Mouse (Mus musculus) left cerebral cortex, adult 8-10 months (tissue): ENCODE results near the gene Gng12. TPM values are rescaled to one million over a fixed set of nuclear protein-coding genes. Genes with fewer than 3 reads are reported as not detected.
"Not testable (repeated sequence)": the region's sequence is repeated elsewhere in the genome, so short reads cannot be mapped to it uniquely, and the experiment has no call there.

Experiments used
- DNase-seq, 2 experiments: peaks; one replicate each; pipeline ENCODE4 v3.0.0; 2022; ENCODE audit warnings: low spot score in 2 of 2
- total RNA-seq, 4 experiments: library from RNA; stranded (reverse); gene quantifications; 2 replicates each; pipeline ENCODE4 v1.2.4; 2022

Gene Gng12
- total RNA-seq, 4 experiments from 2014 or later = 57.5 to 66.2 (median 59.2) TPM

DNA sequence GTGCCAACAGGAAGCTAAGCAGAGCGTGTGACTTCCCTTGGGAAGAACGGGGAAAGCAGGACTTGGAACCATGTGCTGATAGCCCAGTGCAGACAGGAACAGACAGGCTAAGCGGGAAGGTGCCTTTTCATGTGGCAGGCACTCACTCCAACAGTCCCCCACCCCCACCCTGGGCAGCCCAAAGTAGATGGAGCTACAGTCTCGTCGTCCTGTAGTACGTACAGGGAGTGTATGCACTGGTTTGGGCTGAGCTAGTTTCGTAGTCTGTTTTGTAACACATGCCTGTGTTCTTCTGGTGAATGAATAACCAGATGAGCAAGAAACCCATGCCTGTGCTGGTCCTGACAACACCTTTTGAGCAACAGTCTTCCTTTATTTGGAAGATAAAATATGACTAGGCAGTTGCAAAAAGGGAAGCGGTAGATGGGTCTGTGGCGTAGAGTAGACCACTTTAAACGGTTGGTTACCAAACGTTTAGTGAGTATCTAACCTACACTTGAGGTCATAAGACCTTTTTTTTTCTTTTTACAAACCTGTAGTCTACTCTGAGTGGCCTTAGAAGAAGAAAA, 57.8 kb downstream of the Gng12 start:
- DNase-seq = no peak

- no peak for DNase-seq
These were observed 59.0 kb downstream of the Gng12 start for GRCm38 (mm10) chr6:66955089-66955657.

DNA sequence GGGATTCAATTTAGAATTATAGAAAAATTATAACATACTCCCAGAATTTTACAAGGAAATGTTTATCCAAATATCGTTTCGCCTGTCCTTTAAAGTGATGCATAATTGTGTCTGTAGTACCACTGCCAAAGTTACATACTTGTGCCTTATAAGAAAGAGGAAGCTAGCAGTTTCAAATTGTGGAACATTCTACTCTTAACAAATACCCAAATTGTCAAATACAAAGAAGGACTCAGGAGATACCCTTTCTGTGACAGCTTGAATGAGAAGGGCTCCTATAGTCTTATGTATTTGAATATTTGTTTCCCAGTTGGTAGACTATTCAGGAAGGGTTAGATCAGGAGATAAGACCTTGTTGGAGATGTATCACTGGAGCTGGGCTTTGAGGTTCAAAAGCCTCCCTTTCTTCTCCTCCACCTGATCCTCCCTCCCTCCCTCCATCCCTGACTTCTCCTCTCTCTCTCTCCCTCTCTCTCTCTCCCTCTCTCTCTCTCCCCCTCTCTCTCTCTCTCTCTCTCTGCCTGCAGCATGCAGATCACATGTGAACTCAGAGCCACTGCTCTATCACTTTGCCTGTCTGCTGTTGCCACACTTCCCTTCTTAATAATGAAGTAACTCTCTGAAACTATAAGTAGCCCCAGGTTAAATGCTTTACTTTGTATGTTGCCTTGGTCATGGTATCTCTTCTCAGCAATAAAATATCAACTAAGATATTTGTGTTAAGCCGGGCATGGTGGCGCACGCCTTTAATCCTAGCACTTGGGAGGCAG, 62.5 kb downstream of the Gng12 start:
- DNase-seq = no peak

GRCm38 (mm10) chr6:66962582-66963043, 66.4 kb downstream of the Gng12 start:
- peak in 1 of 2 experiments; percentile 22 for DNase-seq

DNA sequence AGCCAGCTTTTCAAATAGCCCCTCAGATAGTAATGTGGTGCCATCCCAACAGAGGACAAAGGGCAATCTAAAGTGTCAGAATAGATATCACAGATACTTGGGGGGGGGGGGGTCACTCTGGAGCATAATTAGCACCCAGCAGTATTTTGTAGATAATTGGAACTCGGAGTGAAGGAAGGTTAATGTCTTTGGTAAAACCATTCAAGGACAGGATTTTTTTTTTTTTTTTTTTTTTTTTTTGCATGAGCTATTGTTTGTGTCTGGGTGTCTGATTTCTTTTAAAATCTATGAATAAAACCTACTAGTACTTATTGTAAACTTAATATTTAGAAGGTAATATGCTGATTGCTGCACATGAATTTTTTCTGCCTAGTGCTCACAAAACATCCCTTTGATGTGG, 66.9 kb downstream of the Gng12 start:
- DNase-seq = no peak

GRCm38 (mm10) chr6:66963651-66964050, 67.5 kb downstream of the Gng12 start:
- not testable (repeated sequence) for DNase-seq

DNA sequence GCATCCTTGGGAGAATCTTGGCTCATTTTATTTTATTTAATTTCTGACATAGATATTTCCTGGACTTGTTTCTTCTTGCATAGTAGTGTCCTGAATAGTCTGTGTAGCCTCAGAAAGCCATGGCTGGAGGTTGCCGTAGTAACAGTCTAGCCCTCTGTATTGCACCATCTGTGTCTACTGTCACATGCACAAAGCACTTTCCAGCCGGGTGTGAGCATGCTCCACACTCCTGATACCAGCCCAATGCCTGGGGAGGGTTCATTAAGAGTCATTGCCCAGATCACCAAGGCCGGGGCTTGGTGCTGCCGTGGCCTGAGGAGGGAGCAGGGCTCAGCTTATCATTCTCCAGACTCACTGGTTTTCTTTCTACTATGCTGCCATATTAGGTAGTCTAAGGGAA, 68.0 kb downstream of the Gng12 start:
- no peak for DNase-seq

DNA sequence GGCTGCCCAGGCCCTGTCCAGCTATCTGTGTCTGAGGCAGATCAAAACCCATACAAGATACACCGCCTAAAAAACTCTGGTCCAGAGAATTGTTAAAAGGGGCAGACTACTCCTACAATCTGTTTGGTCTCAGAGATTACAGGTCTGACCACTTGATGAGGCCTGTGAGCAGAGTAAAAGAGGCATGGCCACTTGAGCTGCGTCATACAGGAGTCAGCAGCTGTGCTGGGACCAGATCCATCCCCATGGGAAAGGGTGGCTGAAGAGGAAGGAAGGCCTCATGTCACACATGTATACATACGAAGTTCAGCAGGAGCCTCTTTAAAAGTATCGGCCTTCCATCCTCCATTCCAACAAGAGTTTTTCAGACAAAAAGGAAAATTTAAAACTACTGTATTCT, 69.0 kb downstream of the Gng12 start:
- no peak for DNase-seq

GRCm38 (mm10) chr6:66967788-66968187, 71.6 kb downstream of the Gng12 start:
- DNase-seq = no peak

DNA sequence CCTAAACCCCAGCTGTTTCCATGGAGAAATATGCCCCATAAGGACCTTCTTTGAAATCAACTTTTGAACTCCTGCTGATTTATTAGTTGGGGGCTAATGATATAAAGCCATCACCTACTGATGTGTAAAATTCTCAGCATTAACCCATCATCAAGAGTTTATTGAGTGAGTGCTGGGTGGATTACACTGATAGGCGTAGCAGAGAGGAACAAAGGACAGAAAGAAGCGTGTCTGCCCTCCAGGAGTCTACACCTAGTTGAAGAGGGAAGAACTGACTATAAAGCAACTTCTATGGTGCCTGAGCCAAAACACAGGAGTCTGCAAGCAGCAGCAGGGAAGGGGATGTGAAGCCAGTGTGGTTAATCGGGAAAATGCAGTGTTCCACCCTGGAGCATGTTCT, 73.2 kb downstream of the Gng12 start:
- no peak for DNase-seq

GRCm38 (mm10) chr6:66972300-66972699, 76.1 kb downstream of the Gng12 start:
- no peak for DNase-seq

- DNase-seq = no peak
These were observed 77.0 kb downstream of the Gng12 start for GRCm38 (mm10) chr6:66973180-66973579.

GRCm38 (mm10) chr6:66975522-66975921, 79.3 kb downstream of the Gng12 start:
- DNase-seq = no peak

DNA sequence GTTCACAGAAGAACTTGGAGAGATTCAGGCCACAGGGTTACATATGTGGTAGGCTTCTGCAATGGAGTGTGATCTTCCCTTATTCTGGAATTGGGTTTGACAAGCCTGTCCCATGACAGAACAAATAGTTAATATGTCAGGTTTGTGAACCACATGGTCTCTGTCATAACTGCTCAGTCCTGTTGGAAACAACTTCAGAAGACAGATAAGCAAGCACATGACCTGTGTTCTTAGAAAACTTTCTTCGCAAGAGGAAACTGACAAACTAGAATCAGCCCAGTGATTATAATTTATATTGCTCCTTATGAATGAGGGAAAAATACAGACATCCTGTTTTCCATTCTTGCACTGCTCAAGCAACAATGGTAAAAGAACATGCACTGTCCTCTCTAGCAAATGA, 83.0 kb downstream of the Gng12 start:
- DNase-seq = no peak

GRCm38 (mm10) chr6:66980040-66980439, 83.8 kb downstream of the Gng12 start:
- DNase-seq = no peak

GRCm38 (mm10) chr6:66981366-66981765, 85.2 kb downstream of the Gng12 start:
- no peak for DNase-seq

GRCm38 (mm10) chr6:66981864-66982263, 85.7 kb downstream of the Gng12 start:
- DNase-seq = no peak

DNA sequence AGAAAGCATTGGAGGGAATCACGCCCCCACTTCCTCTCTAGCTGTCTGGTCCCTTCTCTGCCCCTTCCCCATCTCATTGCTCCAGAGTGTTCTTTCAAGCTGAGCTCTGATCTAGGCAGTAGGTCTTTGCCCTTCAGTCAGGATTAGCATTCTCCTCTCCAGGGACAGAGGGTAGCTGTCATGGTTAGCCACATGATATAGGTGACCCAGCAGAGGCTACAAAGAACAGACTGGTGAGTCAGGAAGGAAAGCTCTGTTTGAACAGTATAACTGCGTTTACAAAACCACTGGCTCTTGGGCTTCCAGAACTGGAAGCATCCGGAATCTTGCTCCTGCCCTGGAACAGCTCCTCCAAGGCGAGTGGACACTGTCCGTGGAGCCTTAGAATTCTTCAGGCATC, 87.9 kb downstream of the Gng12 start:
- DNase-seq = no peak

GRCm38 (mm10) chr6:66984672-66985071, 88.5 kb downstream of the Gng12 start:
- DNase-seq = no peak

DNA sequence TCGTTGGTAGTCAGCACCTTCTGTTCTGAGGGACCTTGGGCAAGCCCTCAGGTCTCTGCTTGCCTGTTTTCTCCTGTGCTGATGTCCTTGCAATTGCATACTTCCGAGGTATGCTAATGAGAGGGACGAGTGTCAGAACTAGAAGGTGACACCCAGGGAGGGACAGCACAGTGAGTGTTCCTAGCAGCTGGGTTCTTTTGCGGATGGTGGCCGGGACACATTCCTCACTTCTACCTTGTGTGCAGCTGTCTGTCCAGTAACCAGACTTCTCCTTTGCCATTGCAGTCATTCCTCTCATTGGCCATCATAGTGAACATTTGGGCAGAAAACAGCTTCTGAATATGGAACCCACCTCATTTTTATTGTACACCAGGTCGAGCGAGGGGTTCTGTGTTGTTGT, 89.3 kb downstream of the Gng12 start:
- no peak for DNase-seq

DNA sequence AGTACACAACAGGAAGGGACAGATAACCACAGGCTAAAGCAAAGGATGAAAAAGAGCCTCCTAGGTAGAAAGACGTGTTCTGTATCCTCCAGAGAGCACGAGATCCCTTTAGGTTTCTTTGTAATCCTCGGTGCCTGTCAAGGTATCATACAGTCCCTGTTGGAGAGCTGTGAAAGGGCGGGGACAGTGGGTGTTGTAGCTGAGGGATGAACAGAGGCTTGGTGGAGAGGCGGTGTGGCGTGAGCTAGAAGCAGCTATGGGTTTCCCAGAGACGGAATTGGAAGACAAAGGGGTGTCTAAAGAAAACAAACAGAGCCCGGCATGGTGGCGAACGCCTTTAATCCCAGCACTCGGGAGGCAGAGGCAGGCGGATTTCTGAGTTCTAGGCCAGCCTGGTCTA, 89.9 kb downstream of the Gng12 start:
- DNase-seq = no peak

DNA sequence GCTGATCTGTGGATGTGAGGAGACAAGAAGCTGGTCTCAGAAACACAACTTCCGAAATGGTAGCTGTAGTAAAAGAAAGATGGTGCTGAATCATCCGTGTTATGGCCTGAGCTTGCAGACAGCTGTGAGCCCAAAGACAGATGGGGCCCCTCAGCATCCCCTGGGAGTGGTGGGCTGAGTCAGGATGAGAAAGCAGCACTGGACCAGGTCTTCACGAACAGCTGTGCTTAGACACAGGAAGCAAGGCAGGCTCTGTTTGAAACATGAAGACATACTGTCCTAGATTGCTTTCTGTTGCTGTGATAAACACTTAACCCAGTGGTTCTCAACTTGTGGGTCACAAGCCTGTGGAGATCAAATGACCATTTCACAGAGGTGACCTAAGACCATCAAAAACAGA, 91.4 kb downstream of the Gng12 start:
- no peak for DNase-seq

- no peak for DNase-seq
These were observed 92.2 kb downstream of the Gng12 start for GRCm38 (mm10) chr6:66988363-66988762.
